In the genomic region with DNA sequence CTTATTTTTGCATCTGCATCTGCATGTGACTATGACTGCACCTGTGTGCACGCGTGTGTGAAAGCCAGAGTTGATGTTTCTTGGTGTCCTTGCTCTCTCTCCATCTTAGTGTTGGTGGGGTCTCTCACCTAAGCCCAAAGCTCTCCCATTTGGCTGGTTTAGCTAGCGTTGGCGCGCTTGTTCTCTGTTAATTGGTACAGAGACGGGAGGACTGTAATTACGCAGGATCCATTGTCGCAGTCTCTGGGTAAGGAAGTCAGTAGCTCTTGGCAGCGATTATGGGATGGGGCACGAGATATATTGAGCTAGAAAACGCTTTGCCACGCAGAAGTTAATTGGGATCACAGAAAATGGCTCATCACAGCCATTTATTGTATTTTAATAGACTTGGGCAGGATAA, we compare ENCODE assay signal across 21 mouse cellular contexts. TPM values are rescaled to one million over a fixed set of nuclear protein-coding genes. Genes with fewer than 3 reads are reported as not detected.
"Had no signal": no experiment of that assay in that cellular context is flagged by ENCODE, and none has a peak within 500 bp of the region (broad histone marks: within the 10 kb centered on the region; RNA-seq: fewer than 3 reads in every experiment).

No protein-coding gene starts in this region.

- H3K27ac ChIP-seq: heart, adult 2 months; hindbrain, embryonic 13.5 days; hindbrain, embryonic 15.5 days; hindbrain, postnatal 0 days; layer of hippocampus, adult 2 months; left cerebral cortex, adult 2 months; limb, embryonic 10.5 days; limb, embryonic 12.5 days; liver, embryonic 13.5 days; liver, embryonic 15.5 days had no signal

- H3K36me3 ChIP-seq: heart, embryonic 12.5 days; hindbrain, embryonic 13.5 days; hindbrain, embryonic 15.5 days; limb, embryonic 10.5 days; limb, embryonic 12.5 days; liver, embryonic 13.5 days; liver, embryonic 15.5 days had no signal

- H3K27me3 ChIP-seq: heart, embryonic 12.5 days; hindbrain, embryonic 13.5 days; hindbrain, embryonic 15.5 days; limb, embryonic 12.5 days; liver, embryonic 13.5 days; liver, embryonic 15.5 days had no signal

- H3K4me2 ChIP-seq: heart, embryonic 12.5 days; hindbrain, embryonic 13.5 days; hindbrain, embryonic 15.5 days; limb, embryonic 12.5 days; liver, embryonic 11.5 days; liver, embryonic 13.5 days; liver, embryonic 15.5 days had no signal

- H3K4me3 ChIP-seq: heart, adult 2 months; heart, embryonic 12.5 days; hindbrain, embryonic 13.5 days; hindbrain, embryonic 15.5 days; layer of hippocampus, adult 2 months; left cerebral cortex, adult 2 months; limb, embryonic 10.5 days; limb, embryonic 12.5 days; liver, embryonic 13.5 days; liver, embryonic 15.5 days had no signal

- ATAC-seq: hindbrain, postnatal 0 days; intestine, embryonic 16.5 days; liver, postnatal 0 days had no signal

- DNase-seq: gastrocnemius, postnatal 14 days; gastrocnemius, postnatal 36 days; heart, adult 2 months; heart, postnatal 14 days; heart, postnatal 36 days; kidney, adult 11 months; kidney, adult 8-10 months; liver, embryonic 13.5 days had no signal

- H3K9ac ChIP-seq: heart, embryonic 12.5 days; hindbrain, embryonic 13.5 days; hindbrain, embryonic 15.5 days; limb, embryonic 12.5 days; liver, embryonic 13.5 days; liver, embryonic 15.5 days; liver, postnatal 0 days had no signal

- H3K4me1 ChIP-seq: heart, embryonic 12.5 days; hindbrain, embryonic 15.5 days; liver, embryonic 13.5 days; liver, embryonic 15.5 days had no signal

- H3K9me3 ChIP-seq: heart, embryonic 12.5 days; hindbrain, embryonic 13.5 days; hindbrain, embryonic 15.5 days; limb, embryonic 10.5 days; limb, embryonic 12.5 days; liver, embryonic 13.5 days; liver, embryonic 15.5 days had no signal

RNA-seq across cellular contexts. Expression of a gene that starts 37.7 kb away (rescaled TPM):
- total RNA-seq: gastrocnemius, adult 18-20 months had no signal
- polyA plus RNA-seq: liver, embryonic 15.5 days; liver, postnatal 0 days had no signal
